Mouse (Mus musculus) granulocyte monocyte progenitor cell, adult 5-6 weeks (primary cell): Measurements from ENCODE around the gene Nop10. TPM values are rescaled to one million over a fixed set of nuclear protein-coding genes. Genes with fewer than 3 reads are reported as not detected.
"Not testable (repeated sequence)": the region's sequence is repeated elsewhere in the genome, so short reads cannot be mapped to it uniquely, and the experiment has no call there.

Source experiments
- ATAC-seq: replicated peaks from 2 replicates; pipeline ENCODE4 v1.8.0; 2016; ENCODE audit warnings: mild to moderate bottlenecking, moderate TSS enrichment, inconsistent platforms; ENCODE audit not compliant: poor library complexity, severe bottlenecking
- total RNA-seq, 2 experiments: library from RNA; stranded (forward) in 1 of 2; stranded (reverse) in 1 of 2; fragments of 200-712, 200-1000 nt in 1 of 2; fragments of >200 nt in 1 of 2; fragmentation: Nextera tagmentation in 1 of 2; gene quantifications; 2 replicates each; pipeline ENCODE4 v1.2.3; 2014 to 2017

Gene Nop10
- total RNA-seq, 2 experiments from 2014 or later: 177 to 244 TPM

DNA sequence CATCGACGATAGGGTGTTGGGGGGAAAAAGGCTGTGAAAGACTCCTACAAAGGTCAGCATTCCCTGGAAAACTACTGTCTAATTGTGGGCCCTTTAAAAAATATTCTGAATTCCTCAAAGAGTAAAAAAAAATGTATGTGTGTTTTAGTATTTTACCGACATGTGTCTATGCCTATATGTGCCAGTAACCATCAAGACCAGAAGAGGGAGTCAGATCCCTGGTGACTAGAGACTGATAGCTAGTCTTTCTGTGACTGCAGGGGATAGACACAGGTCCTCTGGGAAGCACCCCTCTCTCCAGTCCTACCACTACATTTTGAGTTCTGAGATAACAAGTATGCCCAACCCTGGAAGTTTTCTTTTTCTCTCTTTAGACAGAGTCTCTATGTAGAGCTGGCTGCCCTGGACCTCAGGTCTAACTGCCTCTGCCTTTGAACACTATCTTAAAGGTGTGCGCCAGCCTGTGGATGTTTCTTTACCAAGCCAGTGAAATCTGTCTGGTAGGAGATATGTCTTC is 1.1 kb downstream of the Nop10 start:
- 0 out of 2 replicates have a peak, but pooled peaks have one; percentile 17 for ATAC-seq

DNA sequence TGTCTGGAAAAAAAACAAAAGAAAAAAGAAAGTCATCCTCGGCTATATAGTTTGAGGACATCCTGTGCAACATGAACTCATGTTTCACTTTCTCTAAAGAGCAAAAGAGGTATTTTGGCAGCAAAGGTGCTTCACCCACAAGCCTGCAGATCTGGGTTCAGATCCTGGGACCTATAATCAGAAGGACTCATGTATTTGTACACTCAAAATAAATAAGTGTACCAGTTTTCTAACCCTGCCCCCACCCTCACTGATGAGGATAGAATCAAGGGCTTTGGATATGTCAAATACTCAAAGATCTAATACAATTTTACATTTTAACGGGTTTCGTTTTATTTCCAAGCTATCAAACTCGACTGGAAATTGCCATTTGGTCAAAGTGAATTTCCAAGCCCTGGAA is 2.6 kb downstream of the Nop10 start:
- no peak for ATAC-seq

DNA sequence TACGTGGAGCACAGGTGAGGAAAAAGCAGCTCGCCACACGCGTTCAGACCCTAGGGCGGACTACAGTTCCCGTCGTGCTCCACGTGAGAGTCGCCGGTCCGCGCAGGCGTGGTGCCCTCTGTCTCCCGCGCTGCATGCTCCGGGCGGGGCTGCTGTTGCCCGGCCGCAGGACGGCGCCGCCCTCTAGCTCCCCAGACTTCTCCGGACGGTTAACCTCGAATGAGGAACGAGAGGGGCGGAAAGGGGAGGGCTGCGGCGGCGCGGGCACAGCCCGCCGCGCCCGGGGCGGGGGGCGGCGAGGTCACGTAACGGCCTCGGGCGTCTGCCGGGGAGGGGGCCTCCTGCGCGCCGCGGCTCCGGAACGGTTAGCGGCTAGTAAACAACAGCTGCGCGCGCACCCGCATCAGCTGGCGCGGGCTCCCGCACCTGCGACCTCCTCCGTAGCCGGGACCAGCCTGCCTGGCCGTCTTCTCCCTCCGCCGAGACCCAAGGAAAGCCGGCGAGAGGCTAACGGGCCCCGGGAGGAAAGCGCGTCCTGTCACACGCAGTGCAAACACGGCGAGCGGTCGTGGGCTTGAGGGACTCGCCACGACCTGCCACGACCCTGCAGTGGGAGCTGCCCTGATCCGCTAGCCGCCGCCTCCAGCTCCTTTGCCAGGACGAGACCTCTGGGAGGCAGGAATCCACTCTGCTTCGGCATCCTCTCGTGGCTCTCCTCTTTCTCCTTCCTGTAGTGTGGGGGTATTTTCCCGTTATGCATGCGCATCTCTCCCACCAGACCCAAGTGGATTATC is 3.9 kb downstream of the Nop10 start, which contains the start of gene Slc12a6:
TSS of gene Slc12a6 (plus strand) at position 378 of the 794 bp plus-strand sequence.
- peak; percentile 63 for ATAC-seq

DNA sequence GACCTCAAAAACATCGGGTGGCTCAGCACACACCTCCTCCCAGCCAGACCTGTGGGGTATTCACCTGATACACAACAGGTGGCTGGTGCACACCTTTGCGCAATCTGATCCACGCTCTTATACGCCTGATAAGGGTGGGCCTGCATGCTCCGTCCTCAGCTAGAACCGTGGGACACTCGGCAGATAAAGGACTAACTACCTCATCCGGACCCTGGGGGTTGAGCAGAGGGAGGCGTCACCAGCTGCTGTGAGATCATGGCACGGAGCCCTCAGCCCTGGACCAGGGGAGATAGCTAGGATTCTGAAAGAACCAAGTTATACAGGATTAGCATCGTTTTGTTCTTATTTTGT is 4.5 kb downstream of the Nop10 start, which contains the start of gene Gm21985:
TSS of gene Gm21985 (plus strand) at position 73 of the 351 bp plus-strand sequence.
- peak; percentile 38 for ATAC-seq

DNA sequence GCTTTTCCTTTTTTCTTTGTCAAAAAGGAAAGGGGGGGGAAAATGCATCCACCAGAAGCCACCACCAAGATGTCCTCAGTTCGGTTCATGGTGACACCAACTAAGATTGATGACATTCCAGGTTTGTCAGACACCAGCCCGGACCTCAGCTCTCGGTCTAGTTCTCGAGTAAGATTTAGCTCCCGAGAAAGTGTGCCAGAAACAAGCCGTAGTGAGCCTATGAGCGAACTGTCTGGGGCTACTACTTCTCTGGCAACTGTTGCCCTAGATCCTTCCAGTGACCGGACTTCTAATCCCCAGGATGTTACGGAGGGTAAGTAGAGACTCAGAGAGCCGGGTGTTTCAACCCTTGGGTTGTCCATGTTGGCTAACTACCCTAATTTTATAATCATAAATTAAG is 5.1 kb downstream of the Nop10 start:
- no peak for ATAC-seq

DNA sequence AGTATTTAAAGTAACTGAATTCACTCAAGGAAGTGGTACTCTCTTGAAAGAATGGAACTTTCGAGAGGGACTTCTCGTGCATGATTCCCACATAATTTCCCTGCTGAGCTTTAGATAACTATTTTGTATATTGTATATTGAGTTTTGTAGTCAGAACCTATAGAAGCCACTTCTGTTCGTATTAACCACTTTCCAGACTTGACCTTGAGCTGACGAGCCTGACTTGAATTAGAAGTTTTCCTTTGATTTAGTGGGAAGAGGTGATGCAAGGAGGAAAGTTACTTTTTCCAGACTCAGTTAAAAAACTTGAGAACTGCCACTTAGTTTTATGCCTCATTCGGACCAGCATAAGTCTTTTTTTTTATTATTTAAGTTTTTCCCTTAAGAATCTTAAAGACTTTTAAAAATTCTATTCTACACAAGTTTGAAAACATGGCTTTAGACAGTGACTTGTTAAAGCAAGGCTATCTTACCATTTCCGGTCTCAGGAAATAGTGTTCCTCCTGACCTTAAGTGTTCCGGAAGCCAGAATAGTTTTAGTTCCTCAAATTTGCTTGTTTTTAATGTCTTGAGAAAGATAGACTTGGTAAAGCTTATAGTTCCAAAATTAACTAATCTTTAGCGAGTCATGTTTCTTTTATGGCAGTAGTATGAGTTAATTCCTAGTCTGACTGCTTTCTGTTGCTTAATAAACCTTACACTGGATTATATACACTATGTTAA is 6.0 kb downstream of the Nop10 start:
- peak; percentile 52 for ATAC-seq

DNA sequence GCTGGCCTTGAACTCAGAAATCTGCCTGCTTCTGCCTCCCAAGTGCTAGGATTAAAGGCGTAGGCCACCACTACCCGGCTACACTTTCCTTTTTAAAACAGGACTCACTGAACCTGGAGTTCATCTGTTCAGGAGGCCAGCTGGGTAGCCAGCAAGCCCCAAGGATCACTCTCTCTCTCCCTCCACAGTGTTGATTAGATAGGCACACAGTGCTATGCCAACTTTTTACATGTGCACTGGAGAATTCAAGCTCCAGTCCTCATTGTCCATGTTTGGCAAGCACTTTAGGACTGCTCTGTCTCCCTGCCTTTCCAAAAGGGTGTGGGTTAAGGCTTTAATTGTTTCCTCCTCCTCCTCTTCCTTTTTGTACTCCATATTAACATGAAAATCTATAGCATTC is 8.3 kb downstream of the Nop10 start:
- ATAC-seq: no peak

DNA sequence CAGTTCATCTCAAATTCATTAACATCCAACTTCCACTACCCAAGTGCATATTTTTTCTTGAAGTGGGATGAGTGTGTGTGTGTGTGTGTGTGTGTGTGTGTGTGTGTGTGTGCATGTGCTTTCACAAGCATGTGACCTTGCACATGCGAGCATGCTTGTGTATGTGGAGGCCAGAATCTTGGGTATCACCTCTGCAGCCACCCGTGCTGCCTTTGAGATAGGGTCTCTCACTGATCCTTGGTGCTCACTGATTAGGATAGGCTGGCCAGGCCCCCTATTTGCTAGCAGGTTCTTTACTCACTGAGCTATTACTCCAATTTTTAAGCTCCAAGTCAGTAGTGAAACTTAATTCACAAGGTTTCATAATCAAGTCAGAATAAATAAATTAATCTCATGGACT is 11.2 kb downstream of the Nop10 start:
- ATAC-seq: no peak

DNA sequence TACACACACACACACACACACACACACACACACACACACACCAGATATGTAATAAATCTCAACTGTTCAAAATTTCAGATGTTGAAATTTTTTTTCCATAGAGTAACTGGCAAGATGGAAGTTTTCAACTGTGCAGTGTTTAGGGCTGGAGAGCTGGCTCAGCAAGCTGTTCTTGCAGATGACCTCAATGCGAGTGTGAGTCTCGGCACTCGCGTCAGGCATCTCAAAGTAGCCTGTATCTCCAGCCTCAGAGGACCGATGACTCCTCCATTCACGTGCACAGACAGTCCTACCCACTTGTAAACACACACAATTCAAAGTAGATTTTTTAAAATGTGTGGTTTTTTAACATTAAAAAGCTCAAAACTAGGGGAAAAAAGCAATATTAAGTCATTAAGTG is 11.7 kb downstream of the Nop10 start:
- no peak for ATAC-seq

DNA sequence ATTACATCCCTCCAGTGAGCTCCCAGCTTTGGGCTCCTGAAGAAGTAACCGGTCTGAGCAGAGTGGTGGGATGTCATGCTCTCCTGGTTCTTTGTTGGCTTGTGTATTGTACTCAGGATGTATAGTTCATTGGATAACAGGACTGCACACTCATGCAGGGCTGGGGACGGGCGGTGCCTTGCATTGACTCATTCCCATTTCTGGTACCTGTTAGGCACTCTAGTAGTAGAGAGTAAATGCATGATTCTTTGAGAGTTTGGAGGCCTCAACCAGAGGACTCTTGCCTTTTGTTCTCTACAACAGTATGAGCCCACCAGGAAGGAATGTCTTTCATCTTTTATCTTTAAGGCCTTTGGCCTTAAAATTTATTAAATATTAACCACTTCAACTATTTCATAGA is 15.1 kb downstream of the Nop10 start:
- ATAC-seq: no peak

DNA sequence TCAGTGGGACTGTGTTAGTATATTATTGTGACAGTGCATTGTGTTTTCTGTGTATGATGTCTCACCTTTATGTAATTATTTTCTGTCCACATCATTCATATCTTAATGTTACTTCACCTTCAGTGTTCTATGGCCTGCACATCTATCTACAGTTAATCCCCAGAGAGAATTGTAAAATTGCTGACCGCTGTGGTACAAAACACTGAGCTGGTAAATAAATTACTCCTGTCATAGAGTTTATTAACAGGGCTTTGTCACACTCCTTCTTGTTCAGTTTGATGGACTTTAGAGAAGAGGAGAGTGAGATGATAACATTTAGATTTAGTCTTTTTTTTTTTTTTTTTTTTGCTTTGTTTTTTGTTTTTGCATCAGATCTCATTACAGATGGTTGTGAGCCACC is 21.1 kb downstream of the Nop10 start:
- ATAC-seq: no peak

DNA sequence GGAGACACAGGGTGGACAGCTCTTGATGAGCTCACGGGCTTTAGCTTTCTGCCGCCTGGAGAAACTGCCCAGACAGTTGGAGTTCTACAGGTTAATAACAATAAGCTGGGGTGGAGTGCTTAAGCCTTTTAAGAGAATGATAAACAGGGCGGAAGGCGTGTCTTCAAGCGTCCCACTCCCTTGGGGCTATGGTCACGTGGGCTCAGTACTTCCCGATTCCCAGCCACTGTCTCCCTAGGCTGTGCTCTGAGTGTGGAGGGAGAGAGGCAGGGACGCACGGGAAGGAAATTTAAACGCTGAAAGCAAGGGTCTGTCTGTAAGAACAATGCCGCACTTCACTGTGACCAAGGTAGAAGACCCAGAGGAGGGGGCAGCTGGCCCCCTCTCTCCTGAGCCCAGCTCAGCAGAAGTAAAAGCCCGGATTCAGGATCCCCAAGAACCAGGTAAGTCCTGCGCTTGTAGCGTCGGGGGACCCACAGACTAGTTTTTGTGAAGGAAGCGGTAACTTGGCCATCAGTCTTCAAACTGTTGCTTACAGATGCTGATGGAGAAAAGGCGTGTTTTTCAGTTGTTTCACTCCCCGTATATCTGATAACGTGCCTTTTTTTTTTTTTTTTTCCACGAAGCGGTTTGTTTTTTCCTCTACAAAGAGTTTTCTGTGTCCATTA is 22.8 kb downstream of the Nop10 start:
- peak; percentile 93 for ATAC-seq

DNA sequence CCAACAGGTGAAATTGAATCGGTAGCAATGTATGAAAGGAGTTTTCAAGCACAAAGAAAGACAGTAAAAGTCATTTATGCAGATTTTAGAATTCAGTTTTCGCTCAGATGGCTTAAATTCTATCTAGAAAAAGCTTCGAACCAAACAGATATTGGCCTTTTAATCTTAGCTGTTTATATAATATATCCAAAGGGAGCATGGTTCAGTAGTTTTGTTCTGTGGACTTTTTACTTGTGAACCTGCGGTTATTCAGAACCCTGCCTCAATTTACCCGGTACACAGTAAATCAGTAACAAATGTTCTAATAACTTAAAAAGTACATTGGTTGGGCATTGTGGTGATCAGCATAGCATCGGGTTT is 23.3 kb downstream of the Nop10 start:
- ATAC-seq: no peak

DNA sequence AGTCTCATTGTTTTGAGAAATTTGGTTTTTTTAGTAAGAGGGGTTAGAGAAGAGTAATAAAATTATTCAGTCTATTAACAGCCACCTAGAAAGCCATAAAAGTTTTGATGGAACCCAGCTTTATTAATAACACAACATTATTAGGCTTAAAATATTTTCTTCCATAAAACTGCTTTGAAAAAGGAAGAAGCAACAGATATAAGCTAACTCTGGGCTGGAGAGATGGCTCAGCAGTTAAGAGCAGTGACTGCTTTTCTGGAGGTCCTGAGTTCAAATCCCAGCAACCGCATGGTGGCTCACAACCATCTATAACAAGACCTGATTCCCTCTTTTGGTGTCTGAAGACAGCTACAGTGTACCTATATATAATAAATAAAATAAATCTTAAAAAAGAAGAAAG is 24.3 kb downstream of the Nop10 start:
- not testable (repeated sequence) for ATAC-seq

DNA sequence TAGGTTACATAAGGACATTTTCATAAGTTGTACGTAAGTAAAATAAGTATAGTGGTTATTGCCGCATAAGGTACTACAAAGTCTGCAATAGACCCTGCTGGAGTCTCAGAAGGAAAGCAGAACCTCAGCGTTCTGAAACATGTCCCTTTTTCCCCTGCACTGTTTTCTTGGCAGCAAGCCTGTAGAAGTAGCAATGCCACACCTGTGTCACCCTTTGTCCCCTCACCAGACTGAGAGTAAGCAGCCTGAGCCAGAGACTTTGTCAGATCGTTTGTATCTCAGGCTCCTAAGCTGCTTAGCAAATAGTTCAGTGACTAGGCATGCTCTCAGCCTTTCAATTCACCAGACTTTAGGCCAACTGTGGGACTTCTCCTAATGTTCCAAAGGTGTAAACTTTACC is 25.3 kb downstream of the Nop10 start:
- peak; percentile 39 for ATAC-seq

DNA sequence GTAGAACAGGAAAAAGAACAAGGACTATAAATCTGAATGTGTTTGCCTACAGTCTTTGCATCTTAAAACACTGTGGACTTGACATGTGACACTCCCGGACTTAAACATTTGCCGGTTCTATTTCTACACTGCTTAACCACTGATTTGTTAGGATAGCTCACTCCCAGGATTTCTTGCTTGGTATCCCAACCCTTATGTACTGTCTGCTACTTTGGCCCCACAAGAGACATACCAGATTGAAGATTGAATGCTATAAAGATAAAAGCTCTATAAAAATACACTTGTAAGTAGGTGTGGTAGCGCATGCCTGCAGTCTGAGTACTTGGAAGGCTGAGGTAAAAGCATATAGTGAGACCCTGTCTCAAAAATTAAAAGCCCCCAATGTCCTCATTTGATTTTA is 27.8 kb downstream of the Nop10 start:
- no peak for ATAC-seq

DNA sequence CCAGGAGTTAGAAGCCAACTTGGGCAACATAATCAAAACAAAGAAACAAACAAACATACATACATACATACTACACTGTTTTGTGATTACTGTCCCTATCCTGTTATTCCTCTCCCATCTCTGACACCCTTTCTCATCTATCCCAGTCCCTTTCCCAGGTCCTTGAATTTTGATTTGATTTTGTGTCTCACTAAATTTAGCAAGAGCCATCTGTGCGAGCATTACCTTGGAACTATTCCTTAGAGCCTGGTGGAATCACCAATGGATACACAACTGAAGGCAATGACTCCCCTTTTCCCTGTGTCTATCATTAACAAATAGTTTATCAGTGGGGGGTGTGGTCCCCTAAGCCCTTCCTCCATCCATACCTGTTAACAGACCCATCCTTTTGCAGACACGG is 31.1 kb downstream of the Nop10 start:
- no peak for ATAC-seq

DNA sequence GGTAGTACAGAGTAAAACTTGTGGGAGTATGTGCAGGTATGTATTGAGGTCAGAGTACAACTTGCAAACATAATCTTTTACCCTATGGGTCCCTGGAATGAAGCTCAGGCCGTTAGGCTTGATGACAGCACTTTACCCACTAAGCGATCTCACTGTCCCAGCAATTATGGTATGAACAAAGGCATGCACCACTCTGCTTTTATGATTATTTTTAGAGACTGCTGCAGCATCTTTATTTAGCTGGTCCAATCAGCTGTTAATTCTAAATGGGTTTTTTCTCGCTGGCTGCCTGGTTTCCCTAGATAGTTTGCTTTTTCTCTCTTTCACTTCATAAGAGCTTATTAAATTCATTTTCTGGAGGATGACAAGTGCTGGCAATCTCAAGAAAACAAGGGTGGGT is 34.5 kb downstream of the Nop10 start:
- ATAC-seq: no peak

DNA sequence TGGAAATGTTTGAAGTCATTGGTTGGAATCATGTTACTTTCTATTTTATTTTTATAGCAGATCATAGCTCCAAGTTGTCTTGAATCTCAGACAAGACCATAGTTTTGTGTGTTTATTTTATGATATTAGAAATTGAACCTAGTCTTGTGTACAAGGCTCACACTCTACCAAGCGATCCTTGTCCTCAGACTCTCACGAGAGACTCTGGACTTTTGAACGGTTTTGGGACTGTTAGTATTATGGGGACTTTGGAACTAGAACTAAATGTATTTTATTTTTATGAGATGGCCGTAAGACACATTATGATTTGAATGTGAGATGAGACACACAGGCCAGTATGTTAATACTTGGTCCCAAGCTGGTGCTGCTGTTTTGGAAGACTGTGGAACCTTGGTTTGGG is 36.5 kb downstream of the Nop10 start:
- no peak for ATAC-seq

DNA sequence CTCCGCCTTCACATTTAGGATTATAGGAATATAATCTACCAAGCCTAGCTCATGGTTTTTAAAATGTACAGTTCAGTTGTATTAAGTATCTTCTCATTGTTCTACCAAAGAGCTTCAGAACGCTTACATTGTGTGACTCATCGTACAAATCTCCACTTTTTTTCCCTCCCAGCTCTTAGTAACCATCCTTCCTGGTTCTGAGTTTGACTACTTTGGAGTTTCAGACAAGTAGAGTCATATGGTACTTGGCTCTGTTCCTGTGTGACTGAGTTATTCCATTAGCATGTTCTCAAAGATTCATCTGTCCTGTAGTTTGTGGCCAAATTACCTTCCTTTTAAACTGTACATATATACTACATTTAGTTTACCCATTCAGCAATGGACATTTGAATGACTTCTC is 46.9 kb downstream of the Nop10 start:
- ATAC-seq: no peak; the same call in 1 of the 2 replicates

DNA sequence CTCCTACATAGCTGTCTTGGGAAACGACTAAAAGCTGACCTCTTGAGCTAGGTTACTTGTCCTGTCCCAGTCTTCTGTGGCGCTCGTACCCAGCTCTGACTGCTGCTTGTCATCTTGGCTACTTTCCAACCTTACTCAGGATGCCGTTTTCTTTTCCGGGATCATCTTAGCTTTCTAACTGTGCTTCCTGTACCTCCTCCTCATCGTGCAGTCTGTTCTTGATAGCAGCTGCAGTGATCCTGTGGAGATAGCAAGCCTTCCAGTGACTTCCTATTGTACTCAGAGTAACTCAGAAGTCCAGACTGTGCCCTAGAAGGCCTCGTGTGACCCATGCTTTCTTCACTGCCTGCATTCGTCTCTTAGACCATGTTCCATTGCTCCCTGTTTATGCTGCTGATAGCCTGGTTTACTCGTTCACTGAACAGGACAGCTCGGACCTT is 47.5 kb downstream of the Nop10 start:
- peak; percentile 42 for ATAC-seq
